Mouse (Mus musculus) kidney, adult 9 months (tissue): Measurements from ENCODE around the gene Gm6358.
"Not testable (repeated sequence)": the region's sequence is repeated elsewhere in the genome, so short reads cannot be mapped to it uniquely, and the experiment has no call there.

ENCODE experiments used
- DNase-seq: peaks from one replicate; pipeline ENCODE4 v3.0.0; 2022

The Gm6358 gene

DNA sequence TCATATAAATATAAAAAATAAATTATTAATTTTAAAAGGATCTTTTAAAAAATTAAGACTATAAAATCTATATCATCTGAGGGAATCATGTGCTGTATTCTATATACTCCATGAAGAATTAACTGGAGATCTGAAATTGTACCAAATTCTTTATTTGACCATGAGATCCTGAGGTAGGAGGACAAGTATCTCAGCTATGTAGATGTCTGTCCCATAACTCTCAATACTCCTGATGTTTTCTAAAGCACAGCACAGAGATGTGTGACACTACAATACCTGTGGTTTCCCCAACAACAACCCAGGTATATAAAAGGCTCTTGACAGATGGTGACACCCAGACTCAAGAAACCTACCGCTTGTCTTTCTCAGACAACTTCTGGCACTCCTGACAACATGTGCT, at the start of gene Gm6358:
TSS of gene Gm6358 (plus strand) at position 301 of the 400 bp plus-strand sequence.
- no peak for DNase-seq

DNA sequence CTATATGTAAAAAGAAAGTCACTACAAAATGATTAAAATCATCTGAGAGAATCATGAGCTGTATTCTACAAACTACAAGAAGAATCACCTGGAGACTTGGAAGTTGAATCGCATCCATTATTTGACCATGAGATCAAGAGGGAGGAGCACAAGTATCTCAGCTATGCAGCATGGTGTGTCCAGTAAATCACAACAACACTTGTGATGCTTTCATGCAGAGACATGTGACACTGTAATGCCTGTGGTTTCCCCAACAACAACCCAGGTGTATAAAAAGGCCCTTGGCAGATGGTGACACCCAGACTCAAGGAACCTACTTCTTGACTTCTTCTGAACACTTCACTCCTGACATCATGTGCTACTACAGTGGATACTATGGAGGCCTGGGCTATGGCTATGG, 10.1 kb downstream of the Gm6358 start, which contains the start of gene Gm10061:
TSS of gene Gm10061 (plus strand) at position 301 of the 400 bp plus-strand sequence.
- no peak for DNase-seq

DNA sequence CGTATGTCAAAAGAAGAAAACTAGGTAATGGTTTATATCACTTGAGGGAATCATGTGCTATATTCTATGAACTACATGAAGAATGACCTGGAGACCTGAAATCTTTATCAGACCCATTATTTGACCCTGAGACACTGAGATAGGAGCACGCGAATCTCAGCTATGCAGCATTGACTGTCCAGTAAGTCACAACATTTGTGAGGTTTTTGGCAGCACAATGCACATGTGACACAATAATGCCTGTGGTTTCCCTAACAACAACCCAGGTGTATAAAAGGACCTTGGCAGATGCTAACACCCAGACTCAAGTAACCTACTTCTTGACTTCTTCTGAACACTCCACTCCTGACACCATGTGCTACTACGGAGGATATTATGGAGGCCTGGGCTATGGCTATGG, 17.0 kb downstream of the Gm6358 start, which contains the start of gene Gm9789:
TSS of gene Gm9789 (plus strand) at position 301 of the 400 bp plus-strand sequence.
- DNase-seq = no peak

DNA sequence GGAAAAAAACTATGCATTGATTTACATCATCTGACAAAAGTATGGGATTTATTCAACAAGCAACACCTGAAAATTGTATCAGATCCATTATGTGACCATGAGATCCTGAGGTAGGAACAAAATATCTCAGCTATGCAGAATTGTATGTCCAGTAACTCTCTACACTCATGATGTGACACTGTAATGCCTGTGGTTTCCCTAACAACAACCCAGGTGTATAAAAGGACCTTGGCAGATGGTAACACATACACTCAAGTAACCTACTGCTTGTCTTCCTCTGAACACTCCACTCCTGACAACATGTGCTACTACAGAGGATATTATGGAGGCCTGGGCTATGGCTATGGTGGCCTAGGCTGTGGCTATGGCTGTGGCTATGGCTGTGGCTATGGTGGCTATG, 28.5 kb downstream of the Gm6358 start, which contains the start of gene Gm7735:
TSS of gene Gm7735 (plus strand) at position 301 of the 400 bp plus-strand sequence.
- DNase-seq = not testable (repeated sequence)

DNA sequence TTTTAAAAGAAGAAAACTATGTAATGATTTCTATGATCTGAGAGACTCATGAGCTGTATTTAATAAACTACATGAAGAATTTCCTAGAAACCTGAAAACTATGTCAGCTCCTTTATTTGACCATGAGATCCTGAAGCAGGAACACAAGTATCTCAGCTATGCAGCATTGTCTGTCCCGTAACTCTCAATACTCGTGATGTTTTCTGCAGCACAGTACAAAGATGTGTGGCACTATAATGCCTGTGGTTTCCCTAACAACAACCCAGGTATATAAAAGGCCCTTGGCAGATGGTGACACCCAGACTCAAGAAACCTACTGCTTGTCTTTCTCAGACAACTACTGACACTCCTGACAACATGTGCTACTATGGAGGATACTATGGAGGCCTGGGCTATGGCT, 33.8 kb downstream of the Gm6358 start, which contains the start of gene 1110057P08Rik:
TSS of gene 1110057P08Rik (plus strand) at position 301 of the 400 bp plus-strand sequence.
- no peak for DNase-seq

DNA sequence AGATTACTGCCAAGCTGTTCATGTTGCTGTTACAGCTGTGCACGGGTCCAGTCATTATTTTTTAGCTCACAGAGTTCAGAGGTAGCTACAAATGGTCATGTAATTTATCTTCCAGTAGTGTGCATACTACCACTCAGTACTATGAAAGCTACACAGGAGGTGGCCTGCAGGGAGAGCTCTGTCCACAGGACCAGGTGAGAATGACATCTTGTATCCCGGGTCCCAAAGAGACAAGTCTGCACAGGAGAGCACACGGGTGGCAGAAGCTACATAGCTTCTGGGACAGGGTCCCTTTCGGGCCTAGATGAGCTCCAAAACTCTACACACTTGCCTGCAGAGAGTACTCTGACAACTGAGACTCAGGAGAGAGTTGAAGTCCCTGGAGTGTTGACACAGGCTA, 48.0 kb downstream of the Gm6358 start:
- DNase-seq = no peak
